Mouse (Mus musculus) adrenal gland, postnatal 10 days (tissue): ENCODE measurements at regions not wholly inside any gene's neighbourhood (a gene's known extent, or its start where the extent isn't known, plus 50 kb on each side); places are given as distances from the start of the nearest gene placed in this dataset.

ENCODE experiments used
- DNase-seq: peaks from one replicate; pipeline ENCODE4 v3.0.0; 2021; ENCODE audit warnings: mixed read lengths

DNA sequence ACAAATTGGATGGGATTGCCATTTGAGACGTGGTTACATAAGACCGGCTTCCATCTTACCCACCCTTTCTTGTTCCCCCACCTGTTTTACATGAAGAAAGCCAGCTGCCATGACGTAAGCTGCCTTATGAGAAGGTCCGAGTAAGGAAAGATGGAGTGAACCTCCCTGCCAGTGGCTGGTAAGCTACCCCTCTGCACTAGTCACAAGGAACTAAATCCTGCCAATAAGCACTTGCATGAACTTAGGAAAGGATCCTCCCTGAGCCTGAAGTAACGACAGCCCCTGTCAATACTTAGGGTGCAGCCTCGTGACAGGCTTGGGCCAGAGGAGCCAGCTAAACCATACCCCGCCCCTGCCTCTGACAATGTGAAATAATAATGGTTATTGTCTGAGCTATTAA, 62.8 kb upstream of the Gm47985 start:
- DNase-seq, result no peak

DNA sequence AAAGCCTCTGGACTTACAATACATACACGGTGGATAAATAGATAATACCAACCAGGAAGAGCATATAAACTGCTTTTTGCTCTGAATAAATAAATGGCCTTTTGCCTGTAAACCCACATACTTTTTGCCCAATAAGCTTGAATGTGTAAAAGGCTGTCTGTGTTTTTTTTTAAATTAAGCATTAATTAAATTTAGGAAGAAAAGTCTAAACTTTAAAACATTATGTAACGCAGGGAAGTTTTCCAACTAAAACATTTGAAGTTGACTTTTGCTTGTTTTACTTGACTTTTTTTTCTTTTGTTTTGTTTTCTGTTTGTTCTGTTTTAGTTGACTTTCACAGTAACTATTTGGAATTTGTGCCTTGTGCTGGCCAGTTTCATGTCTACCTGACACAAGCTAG, 60.7 kb upstream of the Gm47985 start:
- no peak for DNase-seq

- DNase-seq, result no peak
These were observed 58.4 kb upstream of the Gm47985 start for GRCm38 (mm10) chr1:151123964-151124363.

GRCm38 (mm10) chr1:151125028-151125659, 57.2 kb upstream of the Gm47985 start:
- DNase-seq, result no peak

DNA sequence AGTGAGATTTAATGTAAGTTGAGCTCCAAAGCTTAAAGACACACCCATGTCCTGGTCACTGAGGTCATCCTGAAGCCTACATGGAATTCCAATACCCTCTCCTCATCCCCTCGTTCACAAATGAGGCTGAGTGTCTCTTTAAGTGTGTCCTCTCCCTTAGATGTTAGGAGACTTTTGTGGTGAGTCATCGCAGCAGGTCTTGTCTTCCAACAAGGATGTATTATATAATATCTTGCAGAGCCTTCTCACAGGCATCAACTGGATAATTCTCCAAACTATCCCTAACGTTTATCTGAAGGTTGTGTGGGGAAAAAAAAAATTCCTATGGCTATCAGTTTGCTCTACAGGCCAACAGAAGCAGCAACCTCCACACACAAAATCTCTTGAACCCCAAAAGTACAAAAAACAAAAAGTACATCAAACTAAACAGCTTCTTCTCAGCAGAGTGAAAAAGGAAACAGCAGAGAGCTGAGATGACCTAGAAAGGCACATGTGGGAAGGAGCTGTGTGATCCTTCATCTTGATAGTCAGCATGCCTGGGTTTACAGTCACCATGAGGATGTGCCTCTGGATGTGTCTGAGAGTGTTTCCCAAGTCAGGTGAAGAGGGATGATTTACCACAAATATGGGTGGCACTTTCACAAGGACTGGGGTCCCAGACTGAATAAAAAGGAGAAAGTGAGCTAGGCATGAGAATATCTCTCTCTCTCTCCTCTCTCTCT, 56.4 kb upstream of the Gm47985 start:
- DNase-seq, result no peak

GRCm38 (mm10) chr1:151126756-151127155, 55.6 kb upstream of the Gm47985 start:
- no peak for DNase-seq

DNA sequence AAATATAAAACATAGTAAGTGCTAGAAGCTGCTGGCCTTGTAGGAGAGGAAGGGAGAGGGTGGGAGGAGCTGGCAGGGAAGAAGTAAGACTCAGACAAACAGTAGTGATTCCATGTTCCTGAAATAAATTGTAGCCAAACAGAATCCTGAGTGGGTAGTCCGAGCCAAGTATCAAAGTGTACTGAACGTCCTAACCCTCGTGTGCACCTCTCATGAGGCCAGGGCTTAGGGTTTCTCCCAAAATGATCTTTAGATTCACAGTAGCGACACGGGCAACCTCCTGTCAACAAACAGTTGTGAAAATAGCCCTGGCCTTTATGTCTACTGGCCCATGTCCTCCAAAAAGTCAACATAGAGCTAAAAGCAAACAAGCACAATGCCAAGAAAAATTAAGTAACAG, 54.3 kb upstream of the Gm47985 start:
- DNase-seq, result peak; percentile 47

- no peak for DNase-seq
These were observed 53.4 kb upstream of the Gm47985 start for GRCm38 (mm10) chr1:151128955-151129354.

DNA sequence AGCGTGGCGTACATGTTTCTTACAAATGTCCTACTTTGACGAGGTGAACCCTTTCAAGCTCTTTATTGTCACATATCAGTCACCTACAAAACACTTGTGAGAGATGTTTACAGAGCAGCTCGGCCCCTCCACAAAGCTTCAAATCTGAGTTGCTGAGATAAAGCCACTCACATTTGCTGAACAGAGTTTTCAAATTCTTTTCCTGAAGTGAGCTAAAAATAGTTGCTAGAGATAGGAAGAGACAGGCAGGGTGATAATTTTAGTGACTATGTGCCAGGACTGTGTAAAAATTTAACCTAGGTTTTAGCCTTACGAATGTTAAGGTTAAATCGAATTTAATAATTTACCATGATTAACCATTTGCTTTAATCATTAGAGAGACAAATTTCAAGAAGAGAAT, 52.3 kb upstream of the Gm47985 start:
- no peak for DNase-seq

GRCm38 (mm10) chr1:151130845-151131626, 51.3 kb upstream of the Gm47985 start:
- DNase-seq, result no peak

GRCm38 (mm10) chr1:151131627-151132284, 50.6 kb upstream of the Gm47985 start:
- no peak for DNase-seq
